Mouse (Mus musculus) intestine, embryonic 14.5 days (tissue): ENCODE data around the gene Slc22a12. TPM values are rescaled to one million over a fixed set of nuclear protein-coding genes. Genes with fewer than 3 reads are reported as not detected.

ENCODE experiments used
- ATAC-seq: fragments of 200-750 bp; cut with Nextera tagmentation; replicated peaks from 2 replicates; pipeline ENCODE4 v1.8.0; 2017; ENCODE audit warnings: low read depth, moderate number of reproducible peaks, moderate TSS enrichment, moderate library complexity; ENCODE audit not compliant: low FRiP score, low TSS enrichment
- DNase-seq: peaks from one replicate; pipeline ENCODE4 v3.0.0-alpha.2; 2018; ENCODE audit warnings: low spot score
- H3K27ac ChIP-seq: fragments of 300-500 bp; sonication (generic); 2 replicates; pipeline ENCODE4 v1.5.1; 2014; ENCODE audit warnings: low read depth, mild to moderate bottlenecking, control low read depth
- H3K27me3 ChIP-seq: fragments of 300-500 bp; sonication (generic); replicated peaks from 2 replicates; pipeline ENCODE4 v1.6.1; 2014; ENCODE audit warnings: low read length, control low read depth; ENCODE audit not compliant: control insufficient read depth, insufficient read depth
- H3K36me3 ChIP-seq: fragments of 300-500 bp; sonication (generic); 2 replicates; pipeline ENCODE4 v1.6.1; 2014; ENCODE audit warnings: low read length, control low read depth; ENCODE audit not compliant: control insufficient read depth, insufficient read depth
- H3K4me1 ChIP-seq: fragments of 300-500 bp; sonication (generic); replicated peaks from 2 replicates; pipeline ENCODE4 v1.6.1; 2014; ENCODE audit warnings: low read length, control low read depth, mixed read lengths; ENCODE audit not compliant: control insufficient read depth, insufficient read depth
- H3K4me2 ChIP-seq: fragments of 300-500 bp; sonication (generic); 2 replicates; pipeline ENCODE4 v1.6.1; 2014; ENCODE audit warnings: low read length
- H3K4me3 ChIP-seq: fragments of 300-500 bp; sonication (generic); 2 replicates; pipeline ENCODE4 v1.5.1; 2014; ENCODE audit warnings: low read depth, low read length, control low read depth, mixed read lengths
- H3K9ac ChIP-seq: fragments of 300-500 bp; sonication (generic); 2 replicates; pipeline ENCODE4 v1.6.1; 2014; ENCODE audit warnings: mild to moderate bottlenecking, low read length
- H3K9me3 ChIP-seq: fragments of 300-500 bp; sonication (generic); 2 replicates; pipeline ENCODE4 v1.6.1; 2016; ENCODE audit warnings: low read length, control low read depth; ENCODE audit not compliant: control insufficient read depth
- WGBS: fragments of 180-500 bp; shearing (Covaris S2); extraction: QIAGEN DNeasy Blood & Tissue Kit; methylation state at CpG from one replicate; pipeline ENCODE4 v1.1.7; 2014; 5-methylcytosine and 5-hydroxymethylcytosine counted together
- polyA plus RNA-seq: library from polyadenylated mRNA; unstranded; fragments of >200 nt; fragmentation: Nextera tagmentation; extraction: Ambion mirVana; gene quantifications from 2 replicates; pipeline ENCODE4 v1.2.1, GENCODE M21; 2014

Gene Slc22a12
- polyA plus RNA-seq, 1 experiment from 2014 or later: not detected

- no peak overlapping the region for H3K9ac ChIP-seq
- ATAC-seq (no peak), DNase-seq (no peak)
- H3K4me1 ChIP-seq: peaks cover 15% of the 10 kb centered on the region
- H3K4me3 ChIP-seq: no peak overlapping the region
- H3K36me3 ChIP-seq: no peaks in the 10 kb centered on the region
- no peaks in the 10 kb centered on the region for H3K9me3 ChIP-seq
- H3K27ac ChIP-seq: no peak overlapping the region
- no peak overlapping the region for H3K4me2 ChIP-seq
- H3K27me3 ChIP-seq: no peaks in the 10 kb centered on the region
- WGBS: 52% methylated on average over 8 of the region's 8 CpGs
Measured at GRCm38 (mm10) chr19:6516153-6516552, 26.7 kb downstream of the Slc22a12 start.

GRCm38 (mm10) chr19:6515448-6515847 lies 27.4 kb downstream of the Slc22a12 start:
- Histone ChIP-seq H3K4me2 (no peak overlapping the region), H3K9me3 (no peaks in the 10 kb centered on the region), H3K27me3 (no peaks in the 10 kb centered on the region), H3K4me1 (peaks cover 15% of the 10 kb centered on the region), H3K36me3 (no peaks in the 10 kb centered on the region), H3K27ac (no peak overlapping the region), H3K4me3 (no peak overlapping the region), H3K9ac (no peak overlapping the region)
- DNase-seq (no peak), ATAC-seq (no peak)
- WGBS: 70% methylated on average over 5 of the region's 5 CpGs

- Histone ChIP-seq H3K4me2 (no peak overlapping the region), H3K36me3 (no peaks in the 10 kb centered on the region), H3K9me3 (no peaks in the 10 kb centered on the region), H3K9ac (no peak overlapping the region), H3K4me3 (no peak overlapping the region), H3K27me3 (no peaks in the 10 kb centered on the region), H3K27ac (no peak overlapping the region), H3K4me1 (peaks cover 15% of the 10 kb centered on the region)
- DNase-seq (no peak), ATAC-seq (no peak)
- 61% methylated on average over 6 of the region's 6 CpGs for WGBS
Measured at GRCm38 (mm10) chr19:6514940-6515339, 27.9 kb downstream of the Slc22a12 start.

- Histone ChIP-seq H3K36me3 (no peaks in the 10 kb centered on the region), H3K27me3 (no peaks in the 10 kb centered on the region)
- ATAC-seq: no peak
Measured at GRCm38 (mm10) chr19:6513389-6514139, 29.3 kb downstream of the Slc22a12 start.

GRCm38 (mm10) chr19:6510546-6510945 lies 32.3 kb downstream of the Slc22a12 start:
- H3K9me3 ChIP-seq: no peaks in the 10 kb centered on the region
- ATAC-seq: no peak
- no peak overlapping the region for H3K4me2 ChIP-seq
- H3K4me1 ChIP-seq: peaks cover 8% of the 10 kb centered on the region; the same call in 1 of the 2 replicates
- no peak overlapping the region for H3K9ac ChIP-seq
- H3K4me3 ChIP-seq: no peak overlapping the region
- WGBS: 78% methylated on average over 2 of the region's 2 CpGs
- no peak overlapping the region for H3K27ac ChIP-seq
- no peaks in the 10 kb centered on the region for H3K36me3 ChIP-seq
- H3K27me3 ChIP-seq: no peaks in the 10 kb centered on the region; the same call in none of the 2 replicates
- no peak for DNase-seq

More at GRCm38 (mm10) chr19:6513389-6514139, 29.3 kb downstream of the Slc22a12 start:
- Histone ChIP-seq H3K4me2 (no peak overlapping the region), H3K4me3 (no peak overlapping the region), H3K4me1 (peaks cover 12% of the 10 kb centered on the region), H3K9ac (no peak overlapping the region), H3K27ac (no peak overlapping the region), H3K9me3 (no peaks in the 10 kb centered on the region)
- no peak for DNase-seq
- 10% methylated on average over 15 of the region's 15 CpGs for WGBS

GRCm38 (mm10) chr19:6509881-6510280 lies 33.0 kb downstream of the Slc22a12 start:
- no peaks in the 10 kb centered on the region for H3K36me3 ChIP-seq
- H3K9me3 ChIP-seq: no peaks in the 10 kb centered on the region
- peaks cover 4% of the 10 kb centered on the region for H3K27me3 ChIP-seq
- WGBS: 67% methylated on average over 10 of the region's 10 CpGs
- H3K4me3 ChIP-seq: no peak overlapping the region
- DNase-seq (no peak), ATAC-seq (no peak)
- H3K4me2 ChIP-seq: no peak overlapping the region
- no peak overlapping the region for H3K27ac ChIP-seq
- peaks cover 8% of the 10 kb centered on the region; the same call in 1 of the 2 replicates for H3K4me1 ChIP-seq
- H3K9ac ChIP-seq: no peak overlapping the region

GRCm38 (mm10) chr19:6507393-6507792 lies 35.4 kb downstream of the Slc22a12 start:
- no peak overlapping the region for H3K9ac ChIP-seq
- H3K4me1 ChIP-seq: peaks cover 13% of the 10 kb centered on the region
- H3K9me3 ChIP-seq: no peaks in the 10 kb centered on the region
- peaks cover 19% of the 10 kb centered on the region for H3K27me3 ChIP-seq
- H3K36me3 ChIP-seq: no peaks in the 10 kb centered on the region
- no peak overlapping the region for H3K4me3 ChIP-seq
- ATAC-seq (no peak), DNase-seq (no peak)
- no peak overlapping the region for H3K27ac ChIP-seq
- H3K4me2 ChIP-seq: no peak overlapping the region
- WGBS: 45% methylated on average over 10 of the region's 10 CpGs

GRCm38 (mm10) chr19:6504656-6505045 lies 38.2 kb downstream of the Slc22a12 start:
- no peak overlapping the region for H3K27ac ChIP-seq
- H3K36me3 ChIP-seq: no peaks in the 10 kb centered on the region
- H3K4me2 ChIP-seq: no peak overlapping the region
- WGBS: 82% methylated on average over 12 of the region's 12 CpGs
- DNase-seq (no peak), ATAC-seq (no peak)
- H3K27me3 ChIP-seq: peaks cover 43% of the 10 kb centered on the region
- H3K9ac ChIP-seq: no peak overlapping the region
- no peaks in the 10 kb centered on the region for H3K9me3 ChIP-seq
- H3K4me1 ChIP-seq: peaks cover 20% of the 10 kb centered on the region
- no peak overlapping the region for H3K4me3 ChIP-seq
